Comparison of ENCODE assay signal across 8 mouse cellular contexts in genomic region chr4:55623151-55623760, GRCm38 (mm10).
A peak's percentile ranks its signal among the peaks of the same experiment; 100 is the strongest.
DNase-seq lines count a peak whose midpoint lies in the region; ATAC-seq lines count a peak whose summit lies in the region.

No protein-coding gene starts in this region.

- intact Hi-C loops in heart, postnatal 10 days (cut with DNase I) = no loop called here

- peak; percentile 19 for DNase-seq in kidney, adult 9 months
- no peak for DNase-seq in kidney, adult 18-20 months
- DNase-seq in adrenal gland, postnatal 10 days = peak; percentile 61
- DNase-seq in heart, postnatal 10 days = peak; percentile 32 to 41
- DNase-seq in left cerebral cortex, adult 11 months (ENCODE audit: low spot score) = no peak
- DNase-seq in cerebellum, adult 11 months = no peak

- peak; percentile 99 for ATAC-seq in megakaryocyte, adult 5-6 weeks (ENCODE audit: poor library complexity, severe bottlenecking)
- ATAC-seq in megakaryocyte-erythroid progenitor cell, adult 5-6 weeks (replicated peaks; ENCODE audit: low FRiP score, low TSS enrichment, poor library complexity, severe bottlenecking) = no peak

Comparison
In these comparisons a context has a peak if more than half of its experiments do, and no peak if none do; other contexts are left out.
1. DNase-seq: peak in kidney, adult 9 months (single experiment), adrenal gland, postnatal 10 days (single experiment) and heart, postnatal 10 days (2 of 2); none in kidney, adult 18-20 months (single experiment), left cerebral cortex, adult 11 months (single experiment) and cerebellum, adult 11 months (single experiment).